In genomic region chr7:139397521-139397920, GRCm38 (mm10) we compare ENCODE assay signal across 8 mouse cellular contexts. TPM values are rescaled to one million over a fixed set of nuclear protein-coding genes. Genes with fewer than 3 reads are reported as not detected.
A peak's percentile ranks its signal among the peaks of the same experiment; 100 is the strongest.
DNase-seq lines count a peak whose midpoint lies in the region; ATAC-seq and TF ChIP-seq lines count a peak whose summit lies in the region.

No protein-coding gene starts in this region.

- H3K27me3 ChIP-seq in limb, embryonic 14.5 days (ENCODE audit: control insufficient read depth, insufficient read depth, low read length): no peaks in the 10 kb centered on the region
- H3K27me3 ChIP-seq in limb, embryonic 10.5 days (ENCODE audit: low read depth, poor library complexity, severe bottlenecking): no peaks in the 10 kb centered on the region
- H3K27me3 ChIP-seq in Patski: no peaks in the 10 kb centered on the region
- no peaks in the 10 kb centered on the region for H3K27me3 ChIP-seq in stomach, embryonic 14.5 days (ENCODE audit: control insufficient read depth, insufficient read depth, low read length)

- TF ChIP-seq POLR2A in limb, embryonic 14.5 days (IDR thresholded peaks at IDR 0.05; ENCODE audit: borderline replicate concordance, extremely low read depth, insufficient read depth, insufficient read length): no peak

- H3K9ac ChIP-seq in limb, embryonic 14.5 days (ENCODE audit: low read depth, low read length, severe bottlenecking): no peak overlapping the region
- no peak overlapping the region for H3K9ac ChIP-seq in stomach, embryonic 14.5 days (replicated peaks; ENCODE audit: low read depth, low read length)

- H3K9me3 ChIP-seq in limb, embryonic 14.5 days (ENCODE audit: control insufficient read depth, low read length): no peaks in the 10 kb centered on the region
- no peaks in the 10 kb centered on the region for H3K9me3 ChIP-seq in limb, embryonic 10.5 days (replicated peaks)
- no peaks in the 10 kb centered on the region for H3K9me3 ChIP-seq in stomach, embryonic 14.5 days (ENCODE audit: control insufficient read depth, low read depth, low read length)

- CTCF ChIA-PET in Patski (lab: Charles Lee): interaction anchor here (0.9 to 2.1 kb wide), 4 partner anchors 9 to 76 kb away, joined by 3 to 9 read pairs (median 5); no protein-coding TSS in a partner anchor

- 47% methylated on average over 8 of the region's 8 CpGs for WGBS in limb, embryonic 14.5 days
- WGBS in limb, embryonic 10.5 days: 84% methylated on average over 8 of the region's 8 CpGs
- 41% methylated on average over 8 of the region's 8 CpGs for WGBS in stomach, embryonic 14.5 days

- H3K4me3 ChIP-seq in limb, embryonic 14.5 days (replicated peaks; ENCODE audit: low read length): no peak overlapping the region
- H3K4me3 ChIP-seq in limb, embryonic 10.5 days: no peak overlapping the region
- no peak overlapping the region for H3K4me3 ChIP-seq in stomach, embryonic 14.5 days (ENCODE audit: low read depth, low read length)

- H3K4me2 ChIP-seq in limb, embryonic 14.5 days (replicated peaks; ENCODE audit: low read depth, low read length, severe bottlenecking): no peak overlapping the region
- H3K4me2 ChIP-seq in stomach, embryonic 14.5 days (replicated peaks; ENCODE audit: low read depth, low read length): no peak overlapping the region

- in situ Hi-C loops in Patski (cut with MboI; ENCODE audit: low pct_unique_long_range_greater_than_20kb): no loop called here

- TF ChIP-seq CTCF in Patski (IDR thresholded peaks at IDR 0.05): no peak

- H3K4me1 ChIP-seq in limb, embryonic 14.5 days (ENCODE audit: control insufficient read depth, insufficient read depth, low read length): peaks cover 16% of the 10 kb centered on the region
- peaks cover 13% of the 10 kb centered on the region; the same call in 1 of the 2 replicates for H3K4me1 ChIP-seq in limb, embryonic 10.5 days
- H3K4me1 ChIP-seq in stomach, embryonic 14.5 days (ENCODE audit: control insufficient read depth, insufficient read depth, low read length): peaks cover 39% of the 10 kb centered on the region

- H3K27ac ChIP-seq in limb, embryonic 14.5 days (replicated peaks; ENCODE audit: low read depth, low read length): no peak overlapping the region
- no peak overlapping the region for H3K27ac ChIP-seq in limb, embryonic 10.5 days
- peak overlapping the region; percentile 61; the same call in 1 of the 2 replicates for H3K27ac ChIP-seq in stomach, embryonic 14.5 days (ENCODE audit: low read length)

- peak; percentile 50 for DNase-seq in limb, embryonic 14.5 days (ENCODE audit: low spot score)
- no peak for DNase-seq in limb, embryonic 10.5 days (ENCODE audit: low spot score)
- DNase-seq in Patski (ENCODE audit: low read depth, low spot score): peak; percentile 47
- peak; percentile 59 for DNase-seq in lung, postnatal 14 days
- DNase-seq in urinary bladder, postnatal 36 days (ENCODE audit: low spot score in 2 of 2): no peak

- no peak for ATAC-seq in limb, embryonic 14.5 days (ENCODE audit: low FRiP score, low read depth)
- ATAC-seq in Patski: peak; percentile 42
- 0 out of 2 replicates have a peak, but pooled peaks have one; percentile 37 for ATAC-seq in erythroid progenitor cell, adult 5-6 weeks (replicated peaks; ENCODE audit: low FRiP score, poor library complexity, severe bottlenecking)
- ATAC-seq in hematopoietic stem cell, adult 5-6 weeks (replicated peaks in 1 of 2; ENCODE audit: insufficient read depth in 1 of 2, low FRiP score in 2 of 2, low TSS enrichment in 1 of 2, low read depth in 1 of 2, poor library complexity in 2 of 2, severe bottlenecking in 2 of 2): peak; percentile 74 to 80
- ATAC-seq in stomach, embryonic 14.5 days (ENCODE audit: insufficient number of reproducible peaks, insufficient read depth, low FRiP score, low read depth): 0 out of 2 replicates have a peak, but pooled peaks have one; percentile 12

- no peaks in the 10 kb centered on the region for H3K36me3 ChIP-seq in limb, embryonic 14.5 days (ENCODE audit: control insufficient read depth, insufficient read depth, low read length)
- H3K36me3 ChIP-seq in limb, embryonic 10.5 days: no peaks in the 10 kb centered on the region
- no peaks in the 10 kb centered on the region for H3K36me3 ChIP-seq in stomach, embryonic 14.5 days (ENCODE audit: control insufficient read depth, insufficient read depth, low read length)

- POLR2A ChIA-PET in Patski (lab: Charles Lee): interaction anchor here (0.7 kb wide), 1 partner anchor 54 kb away, joined by 3 read pairs; no protein-coding TSS in a partner anchor

RNA-seq across cellular contexts. Expression of gene Inpp5a, which starts 8.6 kb away (rescaled TPM):
- 29.0 and 29.9 TPM in 2 replicates for polyA plus RNA-seq in limb, embryonic 14.5 days (2012; rRNA removed)
- 39.5 and 39.7 TPM in 2 replicates for polyA plus RNA-seq in limb, embryonic 14.5 days (2014; fragmentation: Nextera tagmentation; extraction: Ambion mirVana)
- polyA plus RNA-seq in limb, embryonic 10.5 days (2016; fragmentation: Nextera tagmentation; extraction: Ambion mirVana): 14.2 and 17.3 TPM in 2 replicates
- polyA plus RNA-seq in Patski (2021): 25.5 TPM
- 17.7 and 20.1 TPM in 2 replicates for total RNA-seq in erythroid progenitor cell, adult 5-6 weeks (2015; ENCODE audit: low replicate concordance)
- total RNA-seq in erythroid progenitor cell, adult 5-6 weeks (2017; ENCODE audit: low replicate concordance): 9.0 and 14.7 TPM in 2 replicates
- 5.6 and 16.6 TPM in 2 replicates for total RNA-seq in hematopoietic stem cell, adult 5-6 weeks (2017)
- polyA plus RNA-seq in stomach, embryonic 14.5 days (2014; fragmentation: Nextera tagmentation; extraction: Ambion mirVana): 46.2 and 51.9 TPM in 2 replicates

Comparison
In these comparisons a context has a peak if more than half of its experiments do, and no peak if none do; other contexts are left out.
1. DNase-seq: peak in limb, embryonic 14.5 days (single experiment), Patski (single experiment) and lung, postnatal 14 days (single experiment); none in limb, embryonic 10.5 days (single experiment) and urinary bladder, postnatal 36 days (0 of 2).